Mouse (Mus musculus): Measurements from ENCODE around the gene Pik3r2.

Gene Pik3r2

GRCm38 (mm10) chr8:70730956-70731355 lies 45.6 kb downstream of the Pik3r2 start:
- no peak for DNase-seq

- no peak for DNase-seq
These were observed 46.6 kb downstream of the Pik3r2 start for GRCm38 (mm10) chr8:70729808-70730475.

- DNase-seq: no peak
These were observed 49.8 kb downstream of the Pik3r2 start for GRCm38 (mm10) chr8:70726721-70727120.

DNA sequence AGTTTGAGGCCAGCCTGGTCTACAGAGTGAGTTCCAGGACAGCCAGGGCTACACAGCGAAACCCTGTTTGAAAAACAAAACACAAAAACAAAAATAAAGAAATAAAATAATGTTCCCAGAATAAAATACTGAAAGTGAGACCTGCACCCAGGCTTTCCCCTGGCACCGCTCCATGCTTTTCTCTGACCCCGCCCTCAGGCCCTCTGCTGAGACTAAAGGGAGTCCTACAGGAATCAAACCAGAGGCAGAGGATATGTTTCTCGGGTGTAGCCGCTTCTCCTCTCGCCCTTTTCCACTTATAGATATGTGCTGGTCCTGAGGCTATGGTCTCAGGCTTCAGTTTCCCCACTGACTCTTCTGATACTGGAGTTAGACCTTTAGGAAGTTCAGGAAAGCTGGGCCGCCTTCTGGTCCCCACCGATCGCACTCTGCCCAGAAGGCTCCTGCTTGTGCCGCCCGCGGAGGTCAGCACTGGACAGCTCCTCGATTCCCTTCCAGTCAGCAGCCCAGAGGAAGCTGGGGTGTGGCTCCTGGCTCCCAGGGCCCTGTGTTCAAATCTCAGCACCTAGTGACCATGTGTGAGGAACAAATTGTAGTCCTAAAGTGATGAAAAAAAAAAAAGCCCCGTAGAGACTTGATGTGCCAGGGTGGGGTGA lies 50.6 kb downstream of the Pik3r2 start:
- peak in 1 of 2 experiments; percentile 72 for DNase-seq

DNA sequence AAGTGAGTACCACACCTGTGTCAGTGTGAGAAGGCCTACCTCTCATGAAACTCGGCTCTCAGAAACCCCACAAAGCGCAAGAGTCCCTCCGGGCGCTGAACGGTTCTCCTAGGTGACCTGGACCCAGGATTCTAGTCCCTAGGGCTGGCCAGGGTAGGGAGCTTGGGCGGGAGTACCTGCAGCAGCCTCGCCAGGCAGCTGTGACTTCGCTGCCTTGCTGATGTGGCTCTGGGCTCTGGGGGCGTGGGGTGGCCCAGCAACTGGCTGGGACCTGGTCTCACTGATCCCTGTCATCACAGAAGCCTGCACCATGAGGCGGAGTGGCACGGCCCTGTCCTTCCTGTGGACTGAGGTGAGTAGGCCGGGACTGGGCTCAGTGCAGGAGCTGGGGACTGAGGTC lies 52.3 kb downstream of the Pik3r2 start:
- DNase-seq: no peak

GRCm38 (mm10) chr8:70723486-70724210 lies 52.9 kb downstream of the Pik3r2 start, which contains the start of gene Pde4c:
Gene Pde4c (plus strand): TSS chr8:70723720.
- peak; percentile 95 to 97 for DNase-seq

DNA sequence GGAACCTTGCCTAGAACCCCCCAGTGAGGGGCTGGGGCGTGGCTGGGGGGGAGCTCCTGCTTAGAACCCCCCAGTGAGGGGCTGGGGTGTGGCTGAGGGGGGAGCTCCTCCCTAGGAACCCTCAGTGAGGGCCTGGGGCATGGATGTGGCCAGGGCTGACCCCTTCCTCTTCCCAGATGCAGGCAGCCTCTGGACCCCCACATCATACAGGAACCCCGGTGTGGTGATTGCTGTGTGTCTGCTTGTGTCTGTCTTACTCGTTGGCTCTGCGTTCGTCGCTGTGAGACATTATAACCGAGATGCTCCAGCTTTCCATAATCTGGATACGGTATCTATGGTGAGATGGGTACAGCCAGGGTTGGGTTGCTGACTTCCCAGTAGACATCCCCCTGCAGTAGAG lies 54.9 kb downstream of the Pik3r2 start:
- no peak for DNase-seq

DNA sequence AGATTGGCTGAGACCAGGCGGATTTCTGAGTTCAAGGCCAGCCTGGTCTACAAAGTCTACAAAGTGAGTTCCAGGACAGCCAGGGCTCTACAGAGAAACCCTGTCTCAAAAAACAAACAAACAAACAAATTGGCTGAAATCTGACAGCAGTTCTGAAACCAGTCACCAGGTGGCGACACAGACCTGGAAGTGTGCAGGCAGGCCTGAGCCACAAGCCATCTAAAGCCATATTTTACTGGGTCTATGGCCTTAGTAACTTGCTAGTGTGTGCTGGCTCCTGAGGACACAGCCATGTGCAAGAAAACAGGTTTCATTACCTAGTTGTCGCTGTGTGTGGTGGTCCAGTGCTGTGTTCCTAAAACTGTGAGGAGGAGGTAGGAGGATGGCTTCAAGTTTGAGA lies 55.8 kb downstream of the Pik3r2 start:
- DNase-seq: peak; percentile 72 to 91

DNA sequence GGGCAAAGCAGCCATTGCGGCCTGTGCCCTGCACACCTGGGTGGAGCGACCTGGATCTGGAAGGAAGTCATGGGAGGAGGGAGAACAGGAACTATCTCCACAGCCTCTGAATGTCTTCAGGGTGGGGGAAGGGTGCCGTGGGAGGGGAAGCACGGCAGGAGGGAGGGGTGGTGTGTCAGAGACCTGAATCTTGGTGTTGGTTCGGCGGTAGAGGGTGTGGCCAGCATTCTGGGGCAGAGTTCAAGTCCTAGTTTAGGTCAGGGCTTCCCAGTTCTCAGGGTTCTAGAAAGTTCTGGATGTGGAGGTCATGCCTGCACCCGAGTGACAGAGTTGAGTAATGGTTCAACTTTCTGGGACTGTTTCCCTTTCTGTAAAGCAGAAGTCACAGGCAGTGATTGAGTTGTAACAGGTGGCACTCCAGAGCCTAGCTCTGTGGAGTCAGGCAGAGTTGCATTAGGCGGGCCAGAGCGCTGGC lies 56.7 kb downstream of the Pik3r2 start:
- DNase-seq: no peak

DNA sequence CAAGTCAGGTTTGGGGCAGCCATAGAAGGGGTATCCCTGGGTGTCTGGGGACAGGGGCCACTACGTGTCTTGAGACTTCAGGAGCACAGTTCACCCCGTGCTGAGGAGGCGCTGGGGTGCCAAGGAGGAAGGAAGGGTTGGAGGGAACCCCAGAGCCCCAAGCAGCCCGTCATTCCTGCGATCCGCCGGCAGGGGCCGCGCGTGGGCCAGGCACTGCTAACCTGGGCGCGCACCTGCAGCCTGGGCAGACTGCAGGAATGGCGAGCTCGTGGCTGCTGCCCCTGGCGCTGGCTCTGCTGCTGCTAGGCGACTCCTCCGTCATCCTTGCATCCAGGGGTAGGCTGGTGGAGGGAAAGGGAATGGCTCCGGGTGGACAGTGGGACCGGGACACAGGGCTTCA lies 58.2 kb downstream of the Pik3r2 start, which contains the start of gene Gm3336:
Gene Gm3336 (plus strand): TSS at position 247 of the 400 bp plus-strand sequence.
- DNase-seq: peak; percentile 63 to 74
